Mouse (Mus musculus) kidney, adult 11 months (tissue): ENCODE data around the gene Meioc.
A peak's percentile ranks its signal among the peaks of the same experiment; 100 is the strongest.
"Not testable (repeated sequence)": the region's sequence is repeated elsewhere in the genome, so short reads cannot be mapped to it uniquely, and the experiment has no call there.

Source experiments
- DNase-seq: peaks from one replicate; pipeline ENCODE4 v3.0.0; 2022

Meioc gene

DNA sequence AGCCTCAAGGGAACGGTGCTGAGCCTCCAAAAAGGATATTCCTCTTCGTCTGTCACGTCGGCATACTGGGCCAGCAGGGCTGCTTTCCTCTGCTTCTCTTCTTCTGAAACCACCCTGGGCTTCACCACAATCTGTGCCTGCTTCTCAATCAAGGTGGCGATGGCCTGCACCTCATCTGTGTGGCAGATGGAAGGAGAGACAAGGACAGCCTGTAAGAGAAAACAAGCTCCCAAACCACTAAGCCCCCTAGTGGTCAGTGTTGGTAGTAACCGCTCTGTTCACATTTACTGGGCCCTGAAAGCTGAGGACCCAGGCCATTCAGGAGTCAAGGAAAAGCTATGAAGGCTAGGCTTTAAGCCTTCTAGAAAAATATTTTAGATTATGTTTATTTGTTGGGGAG lies 26.6 kb downstream of the Meioc start:
- peak; percentile 22 for DNase-seq

DNA sequence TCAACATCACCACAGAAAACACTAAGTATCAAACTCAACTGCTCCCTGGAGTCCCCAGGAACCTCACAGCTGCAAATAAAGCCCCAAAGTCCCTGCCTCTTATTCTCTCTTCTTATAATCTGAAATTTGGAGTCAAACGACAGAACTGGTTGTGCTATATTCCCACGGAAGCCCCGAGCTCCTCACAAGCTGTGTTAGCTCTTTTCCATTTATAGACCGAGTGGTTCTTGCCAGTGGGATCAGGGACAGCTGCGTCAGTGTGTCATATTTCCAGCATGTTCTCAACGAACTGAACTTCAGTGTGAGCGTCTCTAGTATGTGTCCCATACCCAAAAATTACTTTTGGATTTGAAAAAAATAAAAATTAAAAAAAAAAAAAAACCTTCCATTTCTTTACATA lies 31.8 kb downstream of the Meioc start:
- DNase-seq, result no peak

GRCm38 (mm10) chr11:102697338-102698017 lies 34.0 kb downstream of the Meioc start, which contains the start of gene Ccdc43:
Ccdc43 (minus strand) TSS chr11:102697782.
- peak; percentile 83 for DNase-seq

- no peak for DNase-seq
Observed at GRCm38 (mm10) chr11:102698018-102698476, 34.5 kb downstream of the Meioc start.

DNA sequence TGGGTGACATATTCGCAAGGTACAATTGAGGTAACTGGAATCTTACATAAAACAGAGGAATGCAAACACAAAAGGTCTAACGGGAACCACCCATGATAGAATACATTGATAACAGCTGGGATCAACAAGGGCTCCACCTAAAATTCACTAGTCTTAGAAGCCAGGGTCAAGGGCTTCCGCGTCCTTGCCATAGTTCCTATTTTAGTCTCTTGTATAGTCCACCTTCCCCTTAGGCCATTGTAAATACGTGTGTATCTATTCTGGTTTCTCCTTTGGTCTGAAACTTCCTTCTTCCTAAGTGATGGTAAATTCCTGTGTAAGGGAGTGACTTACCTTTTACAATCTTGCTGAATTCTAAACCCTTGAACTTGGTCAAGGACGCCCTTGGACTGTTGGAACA lies 38.7 kb downstream of the Meioc start:
- DNase-seq, result not testable (repeated sequence)

- no peak for DNase-seq
Observed at GRCm38 (mm10) chr11:102712411-102712810, 48.9 kb downstream of the Meioc start.

- DNase-seq, result not testable (repeated sequence)
Observed at GRCm38 (mm10) chr11:102714578-102714977, 51.1 kb downstream of the Meioc start.

DNA sequence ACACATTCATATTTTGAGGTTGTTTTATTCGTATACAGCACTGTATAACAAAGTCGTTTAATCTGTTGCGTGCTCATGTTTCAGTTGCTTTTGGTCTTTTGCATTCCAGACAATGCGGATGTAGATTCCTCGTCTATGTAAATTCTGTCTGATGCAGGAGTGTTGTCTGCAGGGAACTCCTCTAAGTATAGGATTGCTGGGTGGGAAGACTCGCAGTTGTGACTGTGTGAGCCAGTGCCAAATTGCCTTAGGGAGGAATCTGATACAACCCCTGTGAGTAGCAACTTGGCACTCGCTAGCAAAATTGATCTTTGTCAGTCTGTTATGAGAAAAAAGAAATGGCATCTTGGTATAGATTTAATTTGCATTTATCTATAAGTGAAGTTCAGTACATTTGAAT lies 52.6 kb downstream of the Meioc start:
- no peak for DNase-seq

DNA sequence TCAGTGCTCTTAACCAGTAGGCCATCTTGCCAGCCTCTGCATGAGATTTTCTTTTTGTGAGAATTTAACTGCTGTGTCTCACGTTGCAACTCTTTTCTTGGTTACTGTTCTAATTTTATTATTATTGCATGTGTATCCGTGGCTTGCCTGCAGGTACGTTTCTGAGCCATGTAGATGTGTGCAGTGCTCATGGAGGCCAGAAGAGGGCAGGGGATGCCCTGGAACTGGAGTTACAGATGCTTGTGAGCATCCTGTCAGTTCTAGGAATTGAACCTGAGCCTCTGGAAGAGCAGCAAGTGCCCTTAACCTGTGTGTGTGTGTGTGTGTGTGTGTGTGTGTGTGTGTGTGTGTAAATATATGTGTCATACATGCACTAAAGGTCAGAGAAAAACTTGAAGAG lies 62.1 kb downstream of the Meioc start:
- DNase-seq, result no peak

DNA sequence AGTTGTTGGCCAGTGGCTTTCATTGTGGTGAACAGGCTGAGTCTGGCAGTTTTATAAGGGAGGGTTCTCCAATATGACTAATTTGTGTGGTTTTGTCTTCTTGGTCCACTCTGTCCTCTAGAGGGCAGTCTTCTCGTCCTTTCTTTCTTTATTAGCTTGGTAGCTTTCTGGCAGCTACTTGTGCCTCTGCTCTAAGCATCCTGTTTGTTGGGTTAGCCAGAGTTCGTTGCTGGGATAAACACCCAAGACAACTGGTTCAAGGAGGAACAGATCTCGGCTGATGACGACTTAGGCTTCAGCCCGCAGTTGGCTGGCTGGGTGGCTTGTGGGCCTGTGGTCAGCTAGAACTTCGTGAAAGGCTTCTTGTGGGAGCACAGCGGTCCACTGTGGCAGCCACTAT lies 65.1 kb downstream of the Meioc start:
- peak; percentile 15 for DNase-seq

GRCm38 (mm10) chr11:102729835-102730234 lies 66.3 kb downstream of the Meioc start:
- no peak for DNase-seq

DNA sequence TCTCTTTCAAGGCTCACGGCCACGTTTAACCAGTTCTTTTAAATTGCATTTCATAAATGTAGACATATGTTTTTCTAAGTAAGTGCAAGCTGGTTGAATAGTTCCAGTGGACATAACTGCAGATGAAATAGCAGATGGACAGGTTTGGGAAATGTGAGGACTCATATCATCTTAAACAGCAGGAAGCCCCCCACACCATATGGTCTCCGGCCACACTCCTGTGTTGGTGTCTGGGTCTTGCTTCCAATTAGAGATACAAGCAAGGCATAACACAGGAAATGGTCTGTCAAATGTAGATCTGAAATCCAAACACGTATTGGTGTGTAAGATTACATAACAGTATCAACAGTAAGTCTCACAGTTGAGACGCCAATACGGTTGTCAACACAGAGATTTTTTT lies 67.8 kb downstream of the Meioc start:
- DNase-seq, result no peak
